Mouse (Mus musculus) A20 (cell line): ENCODE measurements around the gene Ddx17.

Source experiments
- DNase-seq: peaks from one replicate; pipeline ENCODE4 v3.0.0-alpha.2; 2011; ENCODE audit warnings: low read depth, low spot score

The Ddx17 gene

GRCm38 (mm10) chr15:79518571-79518970 lies 28.0 kb downstream of the Ddx17 start:
- no peak for DNase-seq

- no peak for DNase-seq
Observed at GRCm38 (mm10) chr15:79517710-79518109, 28.8 kb downstream of the Ddx17 start.

- no peak for DNase-seq
Observed at GRCm38 (mm10) chr15:79516171-79517096, 30.1 kb downstream of the Ddx17 start, which contains the start of gene Kdelr3. Gene Kdelr3 (plus strand): TSS chr15:79516411.

GRCm38 (mm10) chr15:79513940-79514339 lies 32.6 kb downstream of the Ddx17 start:
- no peak for DNase-seq

- no peak for DNase-seq
Observed at GRCm38 (mm10) chr15:79511553-79512320, 34.8 kb downstream of the Ddx17 start.

GRCm38 (mm10) chr15:79510425-79510824 lies 36.1 kb downstream of the Ddx17 start:
- DNase-seq, result no peak

GRCm38 (mm10) chr15:79509998-79510397 lies 36.5 kb downstream of the Ddx17 start:
- no peak for DNase-seq

GRCm38 (mm10) chr15:79507055-79507828 lies 39.3 kb downstream of the Ddx17 start:
- DNase-seq, result no peak

GRCm38 (mm10) chr15:79506460-79506859 lies 40.1 kb downstream of the Ddx17 start:
- DNase-seq, result no peak

- DNase-seq, result no peak
Observed at GRCm38 (mm10) chr15:79505616-79506283, 40.8 kb downstream of the Ddx17 start.

GRCm38 (mm10) chr15:79504707-79505452 lies 41.7 kb downstream of the Ddx17 start, which contains the start of gene Kcnj4:
Gene Kcnj4 (minus strand): TSS chr15:79505241.
- DNase-seq, result no peak

GRCm38 (mm10) chr15:79503438-79503837 lies 43.1 kb downstream of the Ddx17 start:
- no peak for DNase-seq

GRCm38 (mm10) chr15:79502891-79503341 lies 43.6 kb downstream of the Ddx17 start:
- no peak for DNase-seq

- DNase-seq, result no peak
Observed at GRCm38 (mm10) chr15:79500110-79500509, 46.4 kb downstream of the Ddx17 start.

- no peak for DNase-seq
Observed at GRCm38 (mm10) chr15:79493527-79493926, 53.0 kb downstream of the Ddx17 start.

- DNase-seq, result no peak
Observed at GRCm38 (mm10) chr15:79489463-79489862, 57.1 kb downstream of the Ddx17 start.

- DNase-seq, result peak; percentile 51
Observed at GRCm38 (mm10) chr15:79481181-79481688, 65.3 kb downstream of the Ddx17 start.
